Mouse (Mus musculus) right cerebral cortex, postnatal 10 days (tissue): ENCODE measurements around the gene Bace2.

ENCODE experiments used
- DNase-seq, 2 experiments: peaks; one replicate each; pipeline ENCODE4 v3.0.0; 2021; ENCODE audit warnings: low spot score in 2 of 2

Gene Bace2

GRCm38 (mm10) chr16:97356499-97357187 lies at the start of gene Bace2:
Gene Bace2, plus strand, starts transcription at chr16:97356742.
- peak; percentile 55 to 62 for DNase-seq

- no peak for DNase-seq
These were observed 48.9 kb upstream of the Bace2 start for GRCm38 (mm10) chr16:97307594-97307993.

GRCm38 (mm10) chr16:97309796-97310569 lies 46.6 kb upstream of the Bace2 start:
- DNase-seq: no peak

- no peak for DNase-seq
These were observed 46.0 kb upstream of the Bace2 start for GRCm38 (mm10) chr16:97310570-97310846.

GRCm38 (mm10) chr16:97312960-97313686 lies 43.4 kb upstream of the Bace2 start:
- DNase-seq: peak; percentile 87 to 90

GRCm38 (mm10) chr16:97321576-97321975 lies 35.0 kb upstream of the Bace2 start:
- no peak for DNase-seq

- peak in 1 of 2 experiments; percentile 27 for DNase-seq
These were observed 33.9 kb upstream of the Bace2 start for GRCm38 (mm10) chr16:97322604-97323003.

GRCm38 (mm10) chr16:97325975-97326374 lies 30.6 kb upstream of the Bace2 start:
- peak; percentile 66 to 73 for DNase-seq

GRCm38 (mm10) chr16:97328602-97329001 lies 27.9 kb upstream of the Bace2 start:
- DNase-seq: no peak

- DNase-seq: peak in 1 of 2 experiments; percentile 6
These were observed 3.5 kb upstream of the Bace2 start for GRCm38 (mm10) chr16:97353013-97353412.

- DNase-seq: no peak
These were observed 1.9 kb upstream of the Bace2 start for GRCm38 (mm10) chr16:97354632-97355031.

GRCm38 (mm10) chr16:97357188-97357821 lies 763 bp downstream of the Bace2 start:
- peak; percentile 63 to 65 for DNase-seq

- no peak for DNase-seq
These were observed 5.8 kb downstream of the Bace2 start for GRCm38 (mm10) chr16:97362231-97362888.

GRCm38 (mm10) chr16:97366141-97366540 lies 9.6 kb downstream of the Bace2 start:
- DNase-seq: no peak

GRCm38 (mm10) chr16:97370258-97370657 lies 13.7 kb downstream of the Bace2 start:
- no peak for DNase-seq

GRCm38 (mm10) chr16:97387955-97388354 lies 31.4 kb downstream of the Bace2 start:
- no peak for DNase-seq

- DNase-seq: no peak
These were observed 34.7 kb downstream of the Bace2 start for GRCm38 (mm10) chr16:97391289-97391688.

GRCm38 (mm10) chr16:97391701-97392384 lies 35.3 kb downstream of the Bace2 start:
- no peak for DNase-seq

- DNase-seq: no peak
These were observed 39.9 kb downstream of the Bace2 start for GRCm38 (mm10) chr16:97396436-97396835.

- DNase-seq: no peak
These were observed 41.5 kb downstream of the Bace2 start for GRCm38 (mm10) chr16:97397945-97398531.

GRCm38 (mm10) chr16:97399991-97400390 lies 43.4 kb downstream of the Bace2 start:
- no peak for DNase-seq
